Mouse (Mus musculus): ENCODE measurements around the gene 4930507D05Rik. TPM values are rescaled to one million over a fixed set of nuclear protein-coding genes. Genes with fewer than 3 reads are reported as not detected.
"Not testable (repeated sequence)": the region's sequence is repeated elsewhere in the genome, so short reads cannot be mapped to it uniquely, and the experiment has no call there.

Gene 4930507D05Rik
- total RNA-seq (2021) = not detected
- long read RNA-seq, experiment 1 = 0 reads
- long read RNA-seq, experiment 2 = 0 reads

DNA sequence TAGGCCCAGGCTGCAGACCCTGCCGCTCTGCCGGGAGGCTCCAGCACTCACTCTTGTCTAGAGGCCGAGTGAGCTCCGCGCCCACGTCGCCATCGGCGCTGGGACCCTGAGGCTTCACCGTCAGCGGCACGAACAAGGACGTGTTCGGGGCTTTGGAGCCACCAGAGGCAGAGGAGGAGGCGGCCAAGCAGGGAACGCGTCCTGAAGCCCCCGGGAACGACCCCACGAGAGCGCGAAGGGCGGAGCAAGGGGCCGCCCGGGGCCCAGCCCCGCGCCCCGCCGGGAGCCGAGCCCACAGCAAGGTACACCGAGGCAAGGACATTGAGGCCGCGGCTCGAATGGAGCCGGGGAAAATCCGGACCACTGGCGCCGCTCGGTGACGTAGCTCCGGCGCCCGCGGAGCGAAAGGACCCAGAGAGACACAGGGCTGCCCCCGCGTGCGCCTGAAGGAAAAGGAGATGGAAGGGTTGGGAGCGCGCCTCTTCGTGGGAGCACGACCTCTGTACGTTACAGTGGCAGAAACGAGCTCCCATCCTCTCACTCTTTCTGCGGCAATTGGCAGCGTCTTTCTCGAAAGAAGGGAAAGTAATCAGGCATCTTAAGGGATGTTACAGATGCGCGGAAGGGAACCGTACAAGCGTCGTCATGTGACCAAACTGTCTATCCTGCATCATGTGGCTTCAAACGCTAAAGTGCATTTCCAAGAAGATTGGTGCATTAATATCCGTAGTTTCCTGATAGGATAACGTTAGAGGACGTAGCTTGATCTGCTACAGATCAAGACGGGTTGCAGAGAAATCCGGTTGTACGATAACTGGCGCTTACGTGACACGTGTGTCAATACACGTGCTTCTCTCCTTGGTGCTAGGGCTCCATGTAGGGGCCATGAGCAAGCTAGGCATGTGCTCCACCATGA is at the start of gene 4930507D05Rik, which contains the start of gene Supv3l1:
4930507D05Rik (plus strand) TSS at position 126 of the 916 bp plus-strand sequence.
Supv3l1 (minus strand) TSS at position 375 of the 916 bp plus-strand sequence.
- peak; percentile 82 for DNase-seq

DNA sequence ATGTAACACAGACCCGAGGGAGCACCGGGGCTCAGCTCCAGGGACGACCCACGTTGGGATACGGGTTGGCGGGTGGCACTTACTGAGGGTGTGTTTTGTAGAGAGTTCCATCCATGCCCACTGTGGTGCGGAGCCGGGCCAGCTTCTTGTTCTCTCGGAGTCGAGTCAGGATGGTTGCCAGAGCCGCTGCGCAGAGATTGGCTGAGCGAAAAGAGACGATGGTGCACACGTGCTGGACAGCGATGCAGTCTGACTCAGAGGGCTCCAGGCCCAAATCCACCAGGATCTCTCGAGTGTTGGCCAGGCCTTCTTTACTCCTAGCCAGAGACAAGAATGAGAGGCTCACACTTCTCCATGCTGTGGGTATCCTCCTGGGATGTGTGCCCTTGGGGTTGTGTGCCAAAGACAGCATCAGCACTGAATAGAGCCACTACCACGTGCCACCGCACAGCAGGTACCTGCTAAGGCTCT is 47.6 kb upstream of the 4930507D05Rik start:
- peak; percentile 58 for DNase-seq

DNA sequence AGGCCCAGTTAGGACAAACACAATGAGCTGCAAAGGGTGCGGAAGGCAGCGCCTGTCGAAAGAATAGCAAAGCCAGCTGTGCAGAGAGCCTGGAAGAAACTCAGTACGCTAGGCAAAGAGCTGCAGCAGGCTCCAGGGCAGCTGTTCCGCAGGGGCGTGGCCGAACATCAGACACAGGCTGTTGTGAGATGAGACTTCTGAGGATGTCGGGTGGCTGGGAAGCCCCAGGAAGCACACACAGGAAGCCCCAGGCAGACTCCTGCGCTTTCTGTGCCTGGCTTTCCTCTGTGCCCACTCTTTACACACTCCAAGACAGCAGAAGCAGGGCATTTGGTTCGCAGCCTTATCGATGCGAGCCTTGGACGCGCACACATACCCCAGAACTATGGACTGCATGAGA is 44.4 kb upstream of the 4930507D05Rik start:
- DNase-seq = peak; percentile 61

DNA sequence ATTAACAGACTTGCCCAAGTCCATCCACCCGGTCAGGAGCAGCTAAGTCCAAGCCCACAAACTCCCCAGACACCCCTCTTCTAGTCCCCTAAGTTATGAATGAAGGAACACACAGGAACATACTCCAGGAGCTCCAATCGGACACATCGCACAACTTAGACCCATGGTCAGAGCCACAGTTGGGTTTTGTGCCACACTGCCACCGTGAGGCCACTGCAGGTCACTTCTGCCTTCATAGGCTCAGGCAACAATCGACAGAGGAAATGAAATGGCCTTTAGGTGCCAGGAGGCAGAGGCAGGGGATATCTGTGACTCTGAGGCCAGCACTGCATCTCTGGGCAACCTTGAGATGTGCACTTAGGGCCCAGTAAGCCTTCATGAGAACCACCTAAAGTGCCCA is 38.3 kb upstream of the 4930507D05Rik start:
- DNase-seq = peak; percentile 27

DNA sequence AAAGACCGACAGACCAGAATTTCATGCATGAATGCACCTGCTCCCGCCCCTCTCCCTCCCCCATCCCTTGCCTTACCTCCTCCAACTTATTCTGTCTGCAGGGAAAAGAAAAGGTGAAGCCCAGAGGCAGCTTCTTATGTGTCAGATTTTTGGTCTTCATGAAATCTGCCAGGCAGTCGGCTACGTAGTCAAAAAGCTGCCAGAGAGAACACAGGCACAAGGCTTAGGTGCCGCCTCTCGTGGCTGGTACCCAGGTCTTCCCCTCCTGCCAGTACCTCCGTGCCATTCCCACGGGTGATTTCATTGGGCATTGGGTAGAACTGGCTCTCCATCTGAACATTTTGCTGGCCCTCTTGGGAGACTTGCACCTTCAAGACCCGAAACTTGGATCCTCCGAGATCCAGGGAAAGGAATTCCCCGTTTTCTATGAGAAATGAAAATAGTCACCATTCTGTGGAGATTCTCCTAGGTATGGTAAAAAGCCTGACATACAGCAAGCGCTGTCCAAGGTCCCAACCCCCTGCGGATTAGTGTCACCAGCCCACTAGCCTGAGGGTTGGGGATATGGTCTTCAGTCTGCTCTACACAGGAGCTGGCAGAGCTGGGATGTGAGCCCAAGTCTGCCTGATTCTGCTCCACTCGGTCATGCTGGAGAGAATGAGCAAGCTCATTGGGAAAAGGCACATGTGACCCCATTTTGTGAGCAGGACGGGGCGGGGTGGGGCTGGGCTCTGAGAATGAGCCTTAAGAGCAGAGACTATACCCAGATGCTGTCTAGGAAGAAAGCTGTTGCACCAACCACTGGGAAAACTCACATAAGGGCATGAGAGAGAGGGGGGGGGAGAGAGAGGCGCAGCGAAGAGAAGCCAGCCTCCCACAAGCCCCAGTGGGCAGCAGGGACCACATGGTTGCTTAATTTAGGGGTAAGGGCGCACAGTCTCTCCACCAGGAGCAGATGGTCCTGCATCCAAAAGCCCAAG is 37.6 kb upstream of the 4930507D05Rik start:
- no peak for DNase-seq

DNA sequence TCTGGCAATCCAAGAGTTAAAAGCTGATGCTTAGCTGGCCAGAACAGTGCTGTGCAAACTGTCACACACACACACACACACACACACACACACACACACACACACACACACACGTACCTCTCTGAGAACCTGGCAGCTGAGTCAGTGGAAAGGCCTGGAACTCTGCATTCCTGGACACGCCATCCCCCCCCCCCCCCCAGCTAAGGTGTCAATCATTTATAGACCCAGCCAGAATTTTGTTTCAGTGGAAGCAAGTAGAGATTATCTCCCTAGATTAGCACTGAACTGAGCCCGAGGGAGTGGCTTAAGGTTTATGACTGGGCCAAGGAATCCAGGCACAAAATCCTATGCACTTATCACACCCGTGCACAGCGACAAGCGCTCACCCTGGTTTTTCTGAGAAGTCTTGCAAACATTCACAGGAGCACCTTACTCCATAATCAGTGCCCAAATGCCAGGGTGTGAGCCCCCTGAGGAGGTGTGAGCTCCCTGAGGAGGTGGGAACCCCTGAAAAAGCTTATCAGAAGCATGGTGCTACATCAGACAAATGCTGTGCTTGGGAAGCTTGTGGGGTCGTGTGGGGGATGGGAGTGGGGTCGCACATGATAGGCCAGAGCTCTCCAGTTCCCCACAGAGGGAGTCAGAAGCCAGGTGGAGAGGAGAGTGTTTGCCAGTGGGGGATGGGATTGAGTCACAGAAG is 36.2 kb upstream of the 4930507D05Rik start:
- no peak for DNase-seq

DNA sequence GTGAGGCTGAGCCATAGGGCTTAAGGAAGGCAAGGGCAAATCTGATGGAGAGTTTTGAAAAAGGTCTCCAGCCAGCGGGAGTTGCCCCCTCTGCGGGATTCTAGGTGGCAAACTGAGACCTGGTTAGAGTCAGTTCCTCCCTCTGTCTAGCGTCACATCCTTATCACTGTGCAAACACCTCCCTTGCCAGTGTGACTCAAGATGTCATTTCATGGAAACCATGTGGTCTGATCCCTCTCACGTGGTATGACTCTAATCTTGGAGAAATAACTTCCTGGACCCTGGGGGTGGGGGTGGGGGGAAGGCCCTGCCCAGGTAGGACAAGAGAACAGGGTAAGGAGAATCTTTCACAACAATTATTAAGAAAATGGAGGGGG is 35.7 kb upstream of the 4930507D05Rik start:
- no peak for DNase-seq

DNA sequence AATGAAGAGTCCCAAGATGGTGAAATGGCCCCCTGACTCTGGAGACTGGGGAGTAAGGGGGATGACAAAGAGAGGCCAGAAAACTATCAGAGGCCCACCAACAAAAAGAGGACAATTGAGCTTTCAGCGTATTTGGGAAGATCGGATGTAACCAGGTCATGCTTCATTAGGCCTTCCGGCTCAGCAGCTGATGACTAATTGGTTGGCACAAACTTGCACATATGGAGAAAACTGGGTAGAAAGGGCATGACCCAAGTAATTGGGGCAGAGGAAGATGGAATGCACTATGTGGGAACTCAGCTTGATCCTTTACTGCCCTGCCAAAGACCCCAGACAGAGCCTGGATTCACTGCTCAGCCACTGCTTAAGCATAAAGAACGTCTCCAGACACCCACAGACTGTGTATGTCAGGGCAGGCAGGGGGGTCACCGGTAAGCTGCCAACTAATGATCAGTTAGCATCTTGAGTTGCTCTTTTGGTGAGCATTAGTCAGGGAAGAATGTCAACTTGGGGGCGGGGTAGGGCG is 30.4 kb upstream of the 4930507D05Rik start:
- no peak for DNase-seq

DNA sequence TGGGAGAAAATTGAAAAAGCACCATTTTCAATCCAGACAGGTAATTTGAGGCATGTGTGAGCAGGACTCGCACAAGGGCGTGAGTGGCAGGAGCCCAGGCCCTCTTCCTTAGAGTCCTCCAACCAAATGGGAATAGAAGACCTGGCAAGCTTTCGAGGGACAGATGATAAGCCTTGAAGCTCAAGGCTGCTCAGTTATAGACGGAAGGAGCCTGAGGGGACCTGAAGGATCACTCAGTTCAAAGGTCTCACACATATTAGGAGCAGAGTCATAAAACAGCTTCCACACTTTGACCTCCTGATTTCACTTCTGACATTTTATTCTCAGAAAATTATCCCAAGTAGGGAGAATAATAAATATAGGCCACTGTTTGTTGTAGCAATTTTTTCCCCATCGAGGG is 29.9 kb upstream of the 4930507D05Rik start:
- DNase-seq = no peak

DNA sequence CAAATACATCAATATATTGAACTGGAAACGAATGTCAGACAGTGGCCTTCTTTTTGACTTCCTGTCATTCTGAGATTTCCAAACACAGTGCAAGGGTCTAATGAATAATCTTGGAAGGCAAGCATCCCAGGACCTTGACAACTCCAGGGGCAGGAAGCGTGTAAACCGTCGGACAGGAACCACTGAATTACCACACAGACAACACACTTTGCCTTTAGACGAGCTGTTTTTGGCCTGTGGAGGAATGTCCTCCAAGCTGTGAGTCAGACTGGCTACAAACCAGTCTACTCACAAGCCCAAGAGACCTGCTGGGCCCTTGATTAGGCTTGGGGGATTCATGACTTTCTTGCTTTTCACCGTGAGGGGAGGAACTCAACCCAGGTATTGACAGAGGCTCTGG is 28.9 kb upstream of the 4930507D05Rik start:
- no peak for DNase-seq

DNA sequence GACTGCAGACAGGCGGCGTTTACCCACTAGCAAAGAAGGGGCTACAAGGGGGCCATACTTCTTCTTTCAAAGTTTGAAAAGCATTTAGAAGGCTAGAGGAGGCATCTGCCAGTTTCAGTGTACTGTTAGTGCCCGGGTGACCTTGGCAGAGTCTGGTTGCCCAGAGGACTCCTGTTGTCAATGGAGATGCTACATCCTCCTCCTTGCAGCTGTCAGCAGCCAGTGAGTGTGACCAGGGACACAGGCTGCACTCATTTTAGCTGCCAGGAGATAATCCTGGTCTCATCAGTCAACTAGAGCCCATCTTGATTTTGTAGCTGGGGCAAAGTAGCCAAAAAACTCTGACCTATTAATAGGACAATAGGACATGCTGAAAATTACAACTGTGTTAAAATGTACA is 28.2 kb upstream of the 4930507D05Rik start:
- no peak for DNase-seq

DNA sequence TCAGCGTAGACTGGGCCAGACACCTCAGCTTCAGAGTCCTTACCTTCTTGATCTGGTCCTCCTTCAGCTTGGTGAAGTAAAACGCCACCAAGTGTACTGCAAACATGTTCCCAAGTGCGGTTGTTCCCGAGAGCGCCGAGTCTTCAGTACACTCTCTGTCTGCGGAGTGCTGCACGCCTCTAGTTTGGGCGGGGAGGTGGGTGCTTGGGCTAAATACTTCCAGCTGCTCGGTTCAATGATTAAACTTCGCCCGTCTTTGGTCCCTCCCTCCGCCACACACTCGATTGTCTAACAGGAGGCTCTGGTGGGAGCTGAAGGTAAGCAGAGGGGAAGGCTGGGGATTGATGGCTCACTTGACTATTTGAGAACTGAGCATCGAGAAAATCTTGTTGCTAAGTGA is 27.0 kb upstream of the 4930507D05Rik start, which contains the start of gene Hkdc1:
Hkdc1 (minus strand) TSS at position 237 of the 400 bp plus-strand sequence.
- DNase-seq = no peak

DNA sequence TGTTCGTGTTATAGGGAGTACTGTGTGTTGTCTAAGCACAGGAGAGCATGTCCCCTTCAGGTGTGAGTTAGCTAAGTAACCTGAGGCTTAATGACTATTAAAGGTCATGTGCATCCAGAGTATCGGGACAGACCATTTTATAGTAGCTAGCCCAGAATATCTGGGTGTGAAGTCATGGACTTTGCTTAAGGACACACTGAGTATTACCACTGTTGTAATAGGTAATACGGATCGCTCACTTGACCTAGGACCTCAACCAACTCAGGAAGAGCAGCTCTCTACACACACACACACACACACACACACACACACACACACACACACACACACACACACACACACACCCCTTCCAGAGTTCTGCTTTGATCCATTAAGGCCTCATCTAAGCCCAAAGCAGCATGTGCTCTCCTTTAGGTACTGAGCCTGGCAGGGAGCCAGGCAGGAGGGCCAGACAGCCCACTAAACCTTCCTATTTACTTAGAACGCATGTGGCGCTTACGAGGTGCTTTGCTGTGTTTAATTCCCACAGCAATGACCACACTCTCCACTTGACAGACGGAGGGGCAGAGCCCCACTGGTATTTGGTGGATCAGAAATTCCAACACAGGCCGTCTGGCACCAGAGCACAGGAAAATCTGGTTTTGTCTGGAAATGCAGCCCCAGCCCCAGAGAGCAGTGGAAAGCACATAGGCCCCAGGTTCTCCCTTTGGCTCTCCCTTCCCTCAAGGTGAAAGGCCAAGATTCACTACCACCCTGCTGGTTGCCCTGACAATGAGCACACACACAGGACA is 24.0 kb upstream of the 4930507D05Rik start:
- no peak for DNase-seq

DNA sequence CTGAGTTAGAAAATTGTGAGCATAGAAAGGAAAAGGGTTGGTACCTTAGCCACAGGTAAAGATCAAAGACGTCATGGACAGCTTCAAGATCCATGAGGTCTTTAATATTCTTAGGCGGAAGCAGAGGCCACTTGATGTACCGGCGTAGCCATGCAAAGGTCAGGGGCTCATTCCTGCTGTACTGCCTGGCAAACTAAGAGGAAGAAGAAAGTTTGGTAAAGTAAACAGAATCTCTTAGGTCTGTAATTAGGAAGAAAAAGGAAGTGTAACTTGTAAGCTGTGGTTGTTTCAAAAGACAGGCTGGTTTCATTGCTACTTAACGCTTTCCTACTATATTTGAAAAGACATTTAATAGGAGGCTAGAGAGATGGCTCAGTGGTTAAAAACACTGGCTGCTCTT is 18.9 kb upstream of the 4930507D05Rik start:
- DNase-seq = no peak

DNA sequence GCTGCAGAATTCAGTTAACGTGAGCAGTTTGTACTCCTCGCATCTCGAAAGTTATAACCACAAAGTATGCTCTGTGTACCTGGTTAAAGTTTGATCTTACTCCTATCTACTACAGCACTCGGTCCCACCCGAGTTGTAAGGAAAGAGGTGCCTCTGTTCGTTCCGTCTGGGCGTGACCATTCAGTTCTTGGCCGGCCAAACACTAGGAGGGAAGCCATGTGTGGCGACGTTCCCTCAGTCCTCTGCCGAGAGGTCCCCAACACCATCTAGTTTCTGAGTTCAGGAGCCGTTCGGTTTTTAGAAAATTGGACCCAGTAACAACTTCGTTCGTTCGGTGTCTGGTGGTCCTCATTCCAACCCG is 971 bp downstream of the 4930507D05Rik start:
- DNase-seq = no peak

DNA sequence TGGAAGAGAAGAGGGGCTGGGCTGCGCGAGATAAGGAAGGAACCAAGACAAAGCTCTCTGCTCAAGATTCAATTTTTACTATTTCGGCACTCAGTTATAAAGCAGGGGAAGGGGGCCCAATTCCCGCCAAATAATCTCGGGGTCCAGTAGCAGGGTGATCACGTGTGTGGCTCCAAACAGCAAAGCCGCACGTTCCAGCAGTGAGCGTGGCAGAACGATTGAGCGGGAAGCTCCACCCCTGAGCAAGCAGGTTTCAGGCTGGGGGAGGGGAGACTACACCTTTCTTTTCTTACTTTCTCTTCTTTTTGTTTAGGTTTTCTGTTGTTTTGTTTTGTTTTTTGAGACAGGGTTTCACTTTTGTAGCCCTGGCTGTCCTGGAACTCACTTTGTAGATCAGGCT is 2.7 kb downstream of the 4930507D05Rik start:
- not testable (repeated sequence) for DNase-seq

DNA sequence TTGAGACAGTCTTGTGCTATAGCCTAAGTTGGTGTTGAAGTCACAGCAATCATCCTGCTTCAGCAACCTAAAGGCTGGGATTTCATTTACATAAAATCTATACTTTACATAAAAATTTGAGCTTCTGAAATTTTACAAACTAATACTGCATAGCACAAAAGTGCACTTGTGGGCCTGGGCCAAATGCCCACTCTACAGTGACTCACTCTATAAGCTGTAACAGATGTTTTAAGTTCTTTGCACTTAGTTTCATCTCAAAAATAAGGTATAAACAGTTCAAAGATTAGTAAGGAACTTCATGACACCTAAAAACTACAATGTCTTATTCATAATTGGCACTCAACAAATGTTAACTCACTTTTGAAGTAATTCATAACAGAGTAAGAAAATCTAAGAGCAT is 12.0 kb downstream of the 4930507D05Rik start:
- no peak for DNase-seq

DNA sequence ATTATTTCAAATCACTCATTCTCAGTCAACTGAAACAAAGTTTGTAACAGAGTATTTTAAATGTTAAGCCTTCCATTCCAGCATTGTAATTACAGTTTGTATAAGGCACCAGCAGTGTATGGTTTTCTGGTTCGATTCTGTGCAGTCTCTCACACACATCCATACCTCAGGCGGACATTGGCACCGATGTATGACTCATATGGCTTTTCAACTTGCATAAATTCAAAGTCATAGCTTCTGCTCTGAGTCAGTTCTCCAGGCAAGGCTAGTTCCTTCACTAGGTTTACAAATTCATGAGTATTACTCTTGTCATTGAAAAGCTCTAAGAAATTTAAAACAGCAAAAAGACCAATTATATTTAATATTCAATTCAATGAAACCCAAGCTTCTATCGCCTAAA is 20.4 kb downstream of the 4930507D05Rik start:
- DNase-seq = no peak

DNA sequence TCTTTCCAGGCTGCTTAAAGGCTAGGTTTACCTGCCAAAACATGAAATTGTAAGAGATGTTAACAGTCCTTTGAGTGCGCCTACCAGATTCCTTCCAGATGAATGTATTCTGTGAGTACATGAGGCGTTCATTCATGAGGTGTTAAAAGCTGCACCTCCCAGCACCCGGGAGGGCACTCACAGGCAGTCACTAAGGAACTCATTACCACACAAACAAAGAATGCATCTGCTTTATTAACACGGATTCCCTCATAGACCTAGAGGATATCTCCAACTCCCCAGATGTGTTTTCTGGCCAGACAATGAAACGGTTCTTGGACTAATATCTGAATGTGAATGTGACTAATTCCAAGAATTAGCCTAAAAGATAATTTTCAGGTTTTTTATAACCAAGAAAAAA is 21.8 kb downstream of the 4930507D05Rik start:
- no peak for DNase-seq

DNA sequence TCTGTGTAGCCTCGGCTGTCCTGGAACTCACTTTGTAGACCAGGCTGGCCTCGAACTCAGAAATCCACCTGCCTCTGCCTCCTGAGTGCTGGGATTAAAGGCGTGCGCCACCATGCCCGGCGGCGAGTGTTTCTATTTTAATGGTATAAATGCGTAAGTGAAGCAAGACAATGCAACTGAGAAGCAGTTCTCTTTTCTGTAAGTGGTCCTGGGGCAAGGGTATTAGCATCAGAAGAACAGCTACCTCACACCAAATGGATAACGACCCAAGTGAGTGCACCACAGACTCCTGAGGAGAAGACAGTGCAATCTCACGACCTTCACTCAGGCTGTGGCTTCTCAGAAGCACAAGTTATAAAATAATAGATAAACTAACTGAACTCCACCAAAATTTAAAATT is 25.7 kb downstream of the 4930507D05Rik start:
- DNase-seq = no peak

DNA sequence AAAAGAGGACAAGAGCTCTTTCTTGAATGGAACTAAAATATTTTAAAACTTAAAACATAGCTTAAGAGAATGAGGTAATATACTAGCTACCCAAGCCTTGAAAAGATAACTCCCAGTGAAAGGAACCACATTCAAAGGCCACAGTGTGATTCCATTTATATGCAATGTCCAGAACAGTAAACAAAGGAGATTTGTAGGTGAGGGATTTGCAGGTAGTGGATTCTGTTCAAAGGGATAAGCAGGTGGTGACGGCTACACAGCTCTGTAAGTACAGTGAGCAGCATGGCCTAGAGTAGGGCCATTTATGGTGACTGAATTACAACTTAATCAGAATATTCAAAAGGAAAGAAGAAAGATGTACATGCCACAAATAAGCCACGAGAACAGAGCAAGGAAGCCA is 27.7 kb downstream of the 4930507D05Rik start:
- no peak for DNase-seq
